Mouse (Mus musculus): Measurements from ENCODE around the gene Suv39h2. TPM values are rescaled to one million over a fixed set of nuclear protein-coding genes. Genes with fewer than 3 reads are reported as not detected.

Gene Suv39h2
- total and polyA plus RNA-seq, 3 experiments, result 13.9 to 16.0 TPM; not detected in 1

GRCm38 (mm10) chr2:3499543-3499942 is 24.7 kb upstream of the Suv39h2 start:
- H3K79me2 ChIP-seq (ENCODE audit: control insufficient read depth, insufficient read depth, low read length, poor library complexity), result no peaks in the 10 kb centered on the region; the same call in 1 of the 2 replicates
- TF ChIP-seq MAZ (IDR thresholded peaks at IDR 0.05; ENCODE audit: low read depth, low read length) (no peak), TAL1 (IDR thresholded peaks at IDR 0.05; ENCODE audit: low read length) (no peak), SMC3 (IDR thresholded peaks at IDR 0.05; ENCODE audit: low read depth, low read length) (no peak), POLR2AphosphoS5 (IDR thresholded peaks at IDR 0.05; ENCODE audit: borderline replicate concordance, low read depth, low read length) (no peak), GABPA (IDR thresholded peaks at IDR 0.05; ENCODE audit: low read depth, low read length) (no peak), ELF1 (IDR thresholded peaks at IDR 0.05; ENCODE audit: low read depth, low read length) (no peak), CHD2 (IDR thresholded peaks at IDR 0.05; ENCODE audit: low read length) (no peak), USF2 (IDR thresholded peaks at IDR 0.05; ENCODE audit: borderline replicate concordance in 1 of 2, insufficient read depth in 1 of 2, low read depth in 1 of 2, low read length in 2 of 2) (no peak), USF1 (IDR thresholded peaks at IDR 0.05; ENCODE audit: low read depth, low read length) (no peak), CHD1 (IDR thresholded peaks at IDR 0.05; ENCODE audit: low read depth, low read length) (no peak), MYB (IDR thresholded peaks at IDR 0.05; ENCODE audit: low read depth, low read length) (no peak), MYC (IDR thresholded peaks at IDR 0.05; ENCODE audit: low read depth, low read length) (no peak)
- H3K27ac ChIP-seq (ENCODE audit: control insufficient read depth, low read depth, low read length), result no peak overlapping the region
- no peak overlapping the region for H3K4me3 ChIP-seq (ENCODE audit: control insufficient read depth in 1 of 2, insufficient read depth in 1 of 2, low read depth in 2 of 2, low read length in 2 of 2)
- no peak overlapping the region for H3K9ac ChIP-seq (ENCODE audit: control insufficient read depth, low read depth, low read length, poor library complexity, severe bottlenecking)
- no peak for DNase-seq (ENCODE audit: low read depth, low spot score)
- H3K9me3 ChIP-seq (replicated peaks; ENCODE audit: insufficient read depth, low read length), result no peaks in the 10 kb centered on the region
- H3K27me3 ChIP-seq (ENCODE audit: control insufficient read depth in 1 of 2, insufficient read depth in 2 of 2, low read length in 2 of 2), result no peaks in the 10 kb centered on the region
- H3K36me3 ChIP-seq (ENCODE audit: control insufficient read depth in 1 of 2, insufficient read depth in 2 of 2, low read length in 2 of 2), result peaks cover 0 to 25% of the 10 kb centered on the region in 2 experiments; a peak in 3 of 4 replicates
- H3K4me1 ChIP-seq (ENCODE audit: control insufficient read depth in 1 of 2, insufficient read depth in 2 of 2, low read length in 2 of 2), result no peaks in the 10 kb centered on the region

DNA sequence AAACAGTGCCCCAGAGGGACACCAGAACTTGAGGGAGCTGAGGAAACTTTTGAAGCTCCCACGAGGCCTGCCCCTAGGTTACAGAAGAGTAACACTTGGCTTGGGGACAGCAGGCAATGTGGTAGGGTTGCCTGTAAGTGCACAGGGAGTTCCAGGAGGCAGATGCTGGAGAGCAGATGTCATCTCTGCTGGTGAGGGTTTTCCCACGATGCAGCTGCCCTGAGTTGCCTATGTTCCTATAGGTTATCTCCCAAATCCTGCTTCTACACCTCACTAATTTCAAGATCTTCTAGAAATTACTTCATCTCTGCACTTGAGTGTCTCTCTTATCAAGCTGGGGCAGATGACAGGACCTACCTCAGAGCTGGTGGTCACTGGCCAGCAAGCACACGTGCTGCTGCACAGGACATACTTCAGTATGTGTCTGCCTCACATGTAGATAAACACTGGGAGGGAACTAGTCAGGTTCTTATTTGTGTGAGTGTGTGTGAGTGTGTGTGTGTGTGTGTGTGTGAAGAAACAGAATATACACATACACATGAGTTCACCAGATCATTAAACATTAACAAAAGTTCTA is 19.1 kb upstream of the Suv39h2 start:
- H3K27ac ChIP-seq (ENCODE audit: control insufficient read depth, low read depth, low read length), result no peak overlapping the region
- peaks cover 0 to 26% of the 10 kb centered on the region in 2 experiments; a peak in 3 of 4 replicates for H3K36me3 ChIP-seq (ENCODE audit: control insufficient read depth in 1 of 2, insufficient read depth in 2 of 2, low read length in 2 of 2)
- H3K4me3 ChIP-seq (ENCODE audit: control insufficient read depth in 1 of 2, insufficient read depth in 1 of 2, low read depth in 2 of 2, low read length in 2 of 2), result no peak overlapping the region
- H3K79me2 ChIP-seq (ENCODE audit: control insufficient read depth, insufficient read depth, low read length, poor library complexity), result no peaks in the 10 kb centered on the region; the same call in 1 of the 2 replicates
- TF ChIP-seq USF1 (IDR thresholded peaks at IDR 0.05; ENCODE audit: low read depth, low read length) (no peak), NRF1 (IDR thresholded peaks at IDR 0.05; ENCODE audit: insufficient read depth, low read depth, low read length, poor library complexity, severe bottlenecking) (no peak), BHLHE40 (IDR thresholded peaks at IDR 0.05; ENCODE audit: borderline replicate concordance, low read depth, low read length) (no peak), MXI1 (IDR thresholded peaks at IDR 0.05; ENCODE audit: low read depth, low read length) (no peak), JUND (IDR thresholded peaks at IDR 0.05; ENCODE audit: low read depth, low read length) (no peak), MAZ (IDR thresholded peaks at IDR 0.05; ENCODE audit: low read depth, low read length) (no peak)
- H3K9ac ChIP-seq (ENCODE audit: control insufficient read depth, low read depth, low read length, poor library complexity, severe bottlenecking), result no peak overlapping the region
- no peak for DNase-seq (ENCODE audit: low read depth, low spot score)
- H3K9me3 ChIP-seq (replicated peaks; ENCODE audit: insufficient read depth, low read length), result no peaks in the 10 kb centered on the region
- H3K4me1 ChIP-seq (ENCODE audit: control insufficient read depth in 1 of 2, insufficient read depth in 2 of 2, low read length in 2 of 2), result no peaks in the 10 kb centered on the region
- H3K27me3 ChIP-seq (ENCODE audit: control insufficient read depth in 1 of 2, insufficient read depth in 2 of 2, low read length in 2 of 2), result no peaks in the 10 kb centered on the region
